Mouse (Mus musculus) MEL (cell line): ENCODE data around the gene Bloc1s4. TPM values are rescaled to one million over a fixed set of nuclear protein-coding genes. Genes with fewer than 3 reads are reported as not detected.

Experiments
- DNase-seq: peaks from one replicate; pipeline ENCODE4 v3.0.0; 2011; ENCODE audit warnings: low read depth, low spot score
- H3K27ac ChIP-seq: 2 replicates; pipeline ENCODE4 v1.5.1; 2012; ENCODE audit warnings: low read depth, mild to moderate bottlenecking, control low read depth, low read length, moderate library complexity; ENCODE audit not compliant: control insufficient read depth
- H3K27me3 ChIP-seq, 2 experiments: fragments of 150-350 bp in 1 of 2; sonication (generic) in 1 of 2; 2 replicates each; pipeline ENCODE4 v1.6.1; 2012; ENCODE audit warnings: low read length in 2 of 2, mild to moderate bottlenecking in 2 of 2, improper control_type of control experiment in 1 of 2, moderate library complexity in 1 of 2; ENCODE audit not compliant: insufficient read depth in 2 of 2, control insufficient read depth in 1 of 2
- H3K36me3 ChIP-seq, 2 experiments: 2 replicates each; pipeline ENCODE4 v1.6.1; 2012 to 2014; ENCODE audit warnings: low read length in 2 of 2, improper control_type of control experiment in 1 of 2, inconsistent platforms in 1 of 2, mild to moderate bottlenecking in 1 of 2; ENCODE audit not compliant: insufficient read depth in 2 of 2, control insufficient read depth in 1 of 2
- H3K4me1 ChIP-seq, 2 experiments: fragments of 150-350 bp in 1 of 2; sonication (generic) in 1 of 2; 2 replicates each; pipeline ENCODE4 v1.6.1; 2012; ENCODE audit warnings: low read length in 2 of 2, improper control_type of control experiment in 1 of 2, mild to moderate bottlenecking in 1 of 2; ENCODE audit not compliant: insufficient read depth in 2 of 2, control insufficient read depth in 1 of 2
- H3K4me3 ChIP-seq, 2 experiments: fragments of 150-350 bp in 1 of 2; sonication (generic) in 1 of 2; 2 replicates each; pipeline ENCODE4 v1.5.1; 2012; ENCODE audit warnings: low read depth in 2 of 2, low read length in 2 of 2, mild to moderate bottlenecking in 2 of 2, moderate library complexity in 2 of 2, control low read depth in 1 of 2, improper control_type of control experiment in 1 of 2; ENCODE audit not compliant: control insufficient read depth in 1 of 2, insufficient read depth in 1 of 2
- H3K79me2 ChIP-seq: 2 replicates; pipeline ENCODE4 v1.6.1; 2012; ENCODE audit warnings: mild to moderate bottlenecking, low read length, moderate library complexity; ENCODE audit not compliant: control insufficient read depth, poor library complexity, insufficient read depth
- H3K9ac ChIP-seq: 2 replicates; pipeline ENCODE4 v1.6.1; 2012; ENCODE audit warnings: low read depth, mild to moderate bottlenecking, control low read depth, low read length, moderate library complexity; ENCODE audit not compliant: control insufficient read depth, poor library complexity, severe bottlenecking
- H3K9me3 ChIP-seq: fragments of 150-350 bp; sonication (generic); replicated peaks from 2 replicates; pipeline ENCODE4 v1.6.1; 2012; ENCODE audit warnings: mild to moderate bottlenecking, low read length, improper control_type of control experiment, moderate library complexity; ENCODE audit not compliant: insufficient read depth
- BHLHE40 ChIP-seq: IDR thresholded peaks from 2 replicates; pipeline ENCODE4 v1.6.1; 2012; ENCODE audit warnings: low read depth, mild to moderate bottlenecking, inconsistent platforms, low read length, improper control_type of control experiment, borderline replicate concordance
- CHD2 ChIP-seq: IDR thresholded peaks from 2 replicates; pipeline ENCODE4 v1.6.1; 2011; ENCODE audit warnings: low read length, improper control_type of control experiment
- CTCF ChIP-seq, 3 experiments: IDR thresholded peaks in 2 of 3; conservative IDR thresholded peaks in 1 of 3; 2 replicates each; pipeline ENCODE4 v1.5.1; 2011 to 2012; ENCODE audit warnings: low read length in 3 of 3, low read depth in 2 of 3, mild to moderate bottlenecking in 2 of 3, improper control_type of control experiment in 1 of 3, inconsistent platforms in 1 of 3, mixed read lengths in 1 of 3, moderate library complexity in 1 of 3; ENCODE audit not compliant: control insufficient read depth in 1 of 3, insufficient read depth in 1 of 3, poor library complexity in 1 of 3, severe bottlenecking in 1 of 3
- E2F4 ChIP-seq: IDR thresholded peaks from 2 replicates; pipeline ENCODE4 v1.6.1; 2011; ENCODE audit warnings: low read depth, low read length, improper control_type of control experiment, borderline replicate concordance
- ELF1 ChIP-seq: IDR thresholded peaks from 2 replicates; pipeline ENCODE4 v1.6.1; 2014; ENCODE audit warnings: low read depth, mild to moderate bottlenecking, inconsistent platforms, low read length, improper control_type of control experiment, moderate library complexity
- EP300 ChIP-seq, 2 experiments: IDR thresholded peaks; 2 replicates each; pipeline ENCODE4 v1.6.1; 2011; ENCODE audit warnings: improper control_type of control experiment in 2 of 2, low read length in 2 of 2, low read depth in 1 of 2, mild to moderate bottlenecking in 1 of 2
- ETS1 ChIP-seq: IDR thresholded peaks from 2 replicates; pipeline ENCODE4 v1.6.1; 2012; ENCODE audit warnings: low read depth, mild to moderate bottlenecking, inconsistent platforms, low read length, improper control_type of control experiment, moderate library complexity
- GABPA ChIP-seq: IDR thresholded peaks from 2 replicates; pipeline ENCODE4 v1.6.1; 2012; ENCODE audit warnings: low read depth, mild to moderate bottlenecking, inconsistent platforms, low read length, improper control_type of control experiment, moderate library complexity
- GATA1 ChIP-seq: IDR thresholded peaks from 2 replicates; pipeline ENCODE4 v1.6.1; 2011; ENCODE audit warnings: low read depth, low read length, improper control_type of control experiment
- HCFC1 ChIP-seq: IDR thresholded peaks from 2 replicates; pipeline ENCODE4 v1.6.1; 2012; ENCODE audit warnings: low read depth, mild to moderate bottlenecking, inconsistent platforms, low read length, improper control_type of control experiment, moderate library complexity
- KAT2A ChIP-seq: conservative IDR thresholded peaks from 2 replicates; pipeline ENCODE4 v1.6.1; 2012; ENCODE audit warnings: low read depth, low read length, improper control_type of control experiment, inconsistent platforms
- MAFK ChIP-seq: IDR thresholded peaks from 2 replicates; pipeline ENCODE4 v1.6.1; 2011; ENCODE audit warnings: low read depth, mild to moderate bottlenecking, low read length, improper control_type of control experiment, borderline replicate concordance
- MAX ChIP-seq: IDR thresholded peaks from 2 replicates; pipeline ENCODE4 v1.6.1; 2011; ENCODE audit warnings: low read length, improper control_type of control experiment
- MAZ ChIP-seq: IDR thresholded peaks from 2 replicates; pipeline ENCODE4 v1.6.1; 2012; ENCODE audit warnings: low read depth, mild to moderate bottlenecking, inconsistent platforms, low read length, improper control_type of control experiment
- MXI1 ChIP-seq: IDR thresholded peaks from 2 replicates; pipeline ENCODE4 v1.6.1; 2011; ENCODE audit warnings: mild to moderate bottlenecking, low read depth, low read length, improper control_type of control experiment
- MYB ChIP-seq: IDR thresholded peaks from 2 replicates; pipeline ENCODE4 v1.6.1; 2011; ENCODE audit warnings: mild to moderate bottlenecking, low read depth, low read length, improper control_type of control experiment
- MYC ChIP-seq: IDR thresholded peaks from 2 replicates; pipeline ENCODE4 v1.6.1; 2011; ENCODE audit warnings: low read depth, mild to moderate bottlenecking, low read length, improper control_type of control experiment, moderate library complexity
- NELFE ChIP-seq: IDR thresholded peaks from 2 replicates; pipeline ENCODE4 v1.6.1; 2011; ENCODE audit warnings: low read depth, low read length, improper control_type of control experiment
- NRF1 ChIP-seq: IDR thresholded peaks from 2 replicates; pipeline ENCODE4 v1.6.1; 2014; ENCODE audit warnings: low read depth, mild to moderate bottlenecking, inconsistent platforms, low read length, improper control_type of control experiment, moderate library complexity; ENCODE audit not compliant: poor library complexity, insufficient read depth, severe bottlenecking
- POLR2A ChIP-seq, 2 experiments: IDR thresholded peaks; 2 replicates each; pipeline ENCODE4 v1.6.1; 2011 to 2012; ENCODE audit warnings: low read length in 2 of 2, mild to moderate bottlenecking in 2 of 2, control low read depth in 1 of 2, improper control_type of control experiment in 1 of 2, low read depth in 1 of 2, moderate library complexity in 1 of 2; ENCODE audit not compliant: control insufficient read depth in 1 of 2, insufficient read depth in 1 of 2, poor library complexity in 1 of 2
- POLR2AphosphoS5 ChIP-seq: IDR thresholded peaks from 2 replicates; pipeline ENCODE4 v1.6.1; 2012; ENCODE audit warnings: low read depth, borderline replicate concordance, mild to moderate bottlenecking, inconsistent platforms, low read length, moderate library complexity, mixed read lengths
- RAD21 ChIP-seq: IDR thresholded peaks from 2 replicates; pipeline ENCODE4 v1.6.1; 2011; ENCODE audit warnings: mild to moderate bottlenecking, low read depth, low read length, improper control_type of control experiment
- RCOR1 ChIP-seq: IDR thresholded peaks from 2 replicates; pipeline ENCODE4 v1.6.1; 2012; ENCODE audit warnings: low read depth, mild to moderate bottlenecking, inconsistent platforms, low read length, improper control_type of control experiment
- SIN3A ChIP-seq: IDR thresholded peaks from 2 replicates; pipeline ENCODE4 v1.6.1; 2012; ENCODE audit warnings: low read length, improper control_type of control experiment, inconsistent platforms
- SMC3 ChIP-seq: IDR thresholded peaks from 2 replicates; pipeline ENCODE4 v1.6.1; 2011; ENCODE audit warnings: low read depth, low read length, improper control_type of control experiment
- TBP ChIP-seq: IDR thresholded peaks from 2 replicates; pipeline ENCODE4 v1.8.0; 2011; ENCODE audit warnings: low read depth, low read length, improper control_type of control experiment
- TCF12 ChIP-seq: IDR thresholded peaks from 2 replicates; pipeline ENCODE4 v1.6.1; 2014; ENCODE audit warnings: low read depth, mild to moderate bottlenecking, inconsistent platforms, low read length, improper control_type of control experiment, moderate library complexity
- UBTF ChIP-seq: IDR thresholded peaks from 2 replicates; pipeline ENCODE4 v1.6.1; 2012; ENCODE audit warnings: low read depth, mild to moderate bottlenecking, inconsistent platforms, low read length, improper control_type of control experiment, moderate library complexity, borderline replicate concordance; ENCODE audit not compliant: insufficient read depth
- USF1 ChIP-seq: IDR thresholded peaks from 2 replicates; pipeline ENCODE4 v1.6.1; 2014; ENCODE audit warnings: low read depth, mild to moderate bottlenecking, inconsistent platforms, low read length, improper control_type of control experiment, moderate library complexity
- USF2 ChIP-seq, 2 experiments: IDR thresholded peaks; 2 replicates each; pipeline ENCODE4 v1.6.1; 2011 to 2012; ENCODE audit warnings: improper control_type of control experiment in 2 of 2, low read length in 2 of 2, borderline replicate concordance in 1 of 2, inconsistent platforms in 1 of 2, low read depth in 1 of 2, mild to moderate bottlenecking in 1 of 2; ENCODE audit not compliant: insufficient read depth in 1 of 2
- ZNF384 ChIP-seq: IDR thresholded peaks from 2 replicates; pipeline ENCODE4 v1.6.1; 2012; ENCODE audit warnings: low read depth, mild to moderate bottlenecking, inconsistent platforms, low read length, improper control_type of control experiment
- polyA plus RNA-seq, 2 experiments: library from polyadenylated mRNA; stranded (reverse) in 1 of 2; unstranded in 1 of 2; fragments of >175 nt in 1 of 2; fragments of >200 nt in 1 of 2; gene quantifications; 2 replicates each; pipeline versions ENCODE4 v1.2.1 to v1.2.4; 2012; ENCODE audit warnings: low replicate concordance in 2 of 2, low read depth in 1 of 2; ENCODE audit not compliant: insufficient read length in 2 of 2, insufficient read depth in 1 of 2, missing spikeins in 1 of 2
- total RNA-seq: library from RNA; depleted of rRNA; stranded (reverse); fragments of 300-350 nt; gene quantifications from 2 replicates; pipeline ENCODE4 v1.2.3, GENCODE M21; 2012

Bloc1s4 gene
- total and polyA plus RNA-seq, 3 experiments = 29.8 to 32.9 TPM; not detected in 1

- no peak for TF ChIP-seq POLR2AphosphoS5
- peak; percentile 16; the same call in 1 of the 2 replicates for TF ChIP-seq BHLHE40
- TF ChIP-seq EP300 (IDR thresholded peaks at IDR 0.05; ENCODE audit: low read depth in 1 of 2, low read length in 2 of 2) = peak; percentile 58 to 73
- TF ChIP-seq MYC = peak; percentile 69; the same call in 1 of the 2 replicates
- TF ChIP-seq SIN3A = peak; percentile 76
- no peak for TF ChIP-seq SMC3
- TF ChIP-seq RCOR1 = peak; percentile 88
- no peak for TF ChIP-seq MYB
- no peak for TF ChIP-seq MAZ
- TF ChIP-seq USF2 (IDR thresholded peaks at IDR 0.05; ENCODE audit: borderline replicate concordance in 1 of 2, insufficient read depth in 1 of 2, low read depth in 1 of 2, low read length in 2 of 2) = no peak
- TF ChIP-seq ELF1 = no peak
- TF ChIP-seq GABPA = no peak
- no peak for TF ChIP-seq POLR2A (IDR thresholded peaks at IDR 0.05; ENCODE audit: control insufficient read depth in 1 of 2, insufficient read depth in 1 of 2, low read depth in 1 of 2, low read length in 2 of 2, poor library complexity in 1 of 2)
- no peak for TF ChIP-seq UBTF
These were observed 26.0 kb downstream of the Bloc1s4 start (continued) for GRCm38 (mm10) chr5:36722415-36722856.

GRCm38 (mm10) chr5:36720710-36721375, 27.6 kb downstream of the Bloc1s4 start:
- Histone ChIP-seq H3K9me3 (no peaks in the 10 kb centered on the region), H3K36me3 (peaks cover 0 to 33% of the 10 kb centered on the region in 2 experiments; a peak in 2 of 4 replicates), H3K4me1 (peaks cover 16 to 38% of the 10 kb centered on the region in 2 experiments), H3K27ac (peak overlapping the region; percentile 20), H3K4me3 (no peak overlapping the region), H3K9ac (no peak overlapping the region), H3K79me2 (no peaks in the 10 kb centered on the region), H3K27me3 (no peaks in the 10 kb centered on the region)
- DNase-seq = peak; percentile 85
- TF ChIP-seq SIN3A = peak; percentile 68
- TF ChIP-seq GATA1 = peak; percentile 73
- TF ChIP-seq RCOR1 = peak; percentile 97
- TF ChIP-seq MXI1 = peak; percentile 58
- no peak for TF ChIP-seq NELFE
- no peak for TF ChIP-seq UBTF
- TF ChIP-seq CHD2 = no peak
- TF ChIP-seq TBP = no peak
- no peak for TF ChIP-seq USF2 (IDR thresholded peaks at IDR 0.05; ENCODE audit: borderline replicate concordance in 1 of 2, insufficient read depth in 1 of 2, low read depth in 1 of 2, low read length in 2 of 2)
- TF ChIP-seq USF1 = no peak
- no peak for TF ChIP-seq GABPA
- peak; percentile 79 for TF ChIP-seq ETS1
- TF ChIP-seq BHLHE40 = peak; percentile 80
- TF ChIP-seq E2F4 = no peak
- no peak for TF ChIP-seq CTCF (IDR thresholded peaks at IDR 0.05 in 2 of 3, conservative IDR thresholded peaks at IDR 0.05 in 1 of 3; ENCODE audit: control insufficient read depth in 1 of 3, insufficient read depth in 1 of 3, low read depth in 2 of 3, low read length in 3 of 3, poor library complexity in 1 of 3, severe bottlenecking in 1 of 3)
- peak; percentile 38; the same call in 1 of the 2 replicates for TF ChIP-seq MYC
- no peak for TF ChIP-seq POLR2AphosphoS5
- no peak for TF ChIP-seq NRF1
- TF ChIP-seq TCF12 = peak; percentile 89
- TF ChIP-seq HCFC1 = no peak
- no peak; the same call in 1 of the 2 replicates for TF ChIP-seq MAFK
- no peak for TF ChIP-seq ZNF384
- TF ChIP-seq POLR2A (IDR thresholded peaks at IDR 0.05; ENCODE audit: control insufficient read depth in 1 of 2, insufficient read depth in 1 of 2, low read depth in 1 of 2, low read length in 2 of 2, poor library complexity in 1 of 2) = no peak
- 0 out of 2 replicates have a peak, but pooled peaks have one; percentile 52 for TF ChIP-seq MAX
- no peak for TF ChIP-seq RAD21
- TF ChIP-seq KAT2A = no peak
- peak; percentile 69 to 93 for TF ChIP-seq EP300 (IDR thresholded peaks at IDR 0.05; ENCODE audit: low read depth in 1 of 2, low read length in 2 of 2)
- TF ChIP-seq ELF1 = no peak
- no peak for TF ChIP-seq SMC3
